Mouse (Mus musculus) thymus, postnatal 4 days (tissue): ENCODE measurements around the gene Ccdc15.
"Not testable (repeated sequence)": the region's sequence is repeated elsewhere in the genome, so short reads cannot be mapped to it uniquely, and the experiment has no call there.

Experiments used
- DNase-seq: peaks from one replicate; pipeline ENCODE4 v3.0.0; 2021

The Ccdc15 gene

DNA sequence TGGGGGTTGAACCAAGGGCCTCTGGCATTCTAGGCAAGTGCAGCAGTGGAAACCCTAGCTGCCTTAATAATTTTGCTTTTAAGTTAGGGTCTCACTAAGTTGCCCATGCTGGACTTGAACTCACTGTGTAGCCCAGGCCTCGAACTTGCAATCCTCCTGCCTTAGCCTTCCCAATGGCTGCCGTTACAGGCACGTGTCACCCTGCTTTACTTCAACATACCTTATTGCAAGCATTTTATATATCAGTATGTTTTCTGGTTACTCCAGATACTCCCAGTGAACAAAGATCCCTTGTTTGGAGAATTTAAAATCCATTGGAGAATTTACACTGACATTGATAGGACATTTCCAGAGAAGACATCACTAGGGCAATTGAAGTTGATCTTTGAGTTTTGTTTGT is 818 bp upstream of the Ccdc15 start:
- peak; percentile 17 for DNase-seq

DNA sequence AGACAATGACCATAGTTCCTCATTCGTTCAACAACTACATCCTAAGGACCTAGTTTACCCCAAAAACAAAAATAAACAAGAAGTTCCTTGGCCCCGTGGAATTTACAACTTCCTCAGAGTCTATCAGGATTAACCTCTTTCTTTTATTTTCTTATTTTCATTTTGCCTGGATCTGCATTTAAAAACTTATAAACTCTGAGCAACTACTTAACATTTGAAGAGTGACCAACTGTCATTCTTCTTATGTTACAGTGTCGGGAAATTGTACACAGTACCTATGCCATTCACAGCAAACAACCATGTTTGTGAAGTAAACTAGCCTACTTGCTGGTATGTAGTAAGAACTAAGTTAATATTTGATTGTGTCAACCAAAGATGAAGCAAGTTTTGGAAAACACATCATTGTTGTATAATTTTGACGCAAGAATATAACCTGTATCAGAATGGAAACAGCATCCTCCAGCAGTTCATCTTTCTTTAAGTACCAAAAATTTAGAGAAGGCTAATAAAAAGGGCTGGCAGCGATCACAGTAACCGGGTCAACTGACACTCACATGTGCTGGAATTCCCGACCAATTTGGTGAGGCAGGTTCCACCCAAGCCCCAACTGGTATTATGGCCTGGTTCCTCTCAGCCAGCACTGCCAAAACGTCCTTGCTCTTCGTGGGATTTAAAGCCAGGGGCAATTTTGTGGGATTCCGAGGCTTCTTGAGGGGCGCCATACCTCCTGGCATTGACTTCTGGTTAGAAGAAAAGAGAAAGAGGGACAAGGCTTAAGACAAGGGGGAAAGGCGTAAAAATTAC is 846 bp downstream of the Ccdc15 start:
- DNase-seq = peak; percentile 24

DNA sequence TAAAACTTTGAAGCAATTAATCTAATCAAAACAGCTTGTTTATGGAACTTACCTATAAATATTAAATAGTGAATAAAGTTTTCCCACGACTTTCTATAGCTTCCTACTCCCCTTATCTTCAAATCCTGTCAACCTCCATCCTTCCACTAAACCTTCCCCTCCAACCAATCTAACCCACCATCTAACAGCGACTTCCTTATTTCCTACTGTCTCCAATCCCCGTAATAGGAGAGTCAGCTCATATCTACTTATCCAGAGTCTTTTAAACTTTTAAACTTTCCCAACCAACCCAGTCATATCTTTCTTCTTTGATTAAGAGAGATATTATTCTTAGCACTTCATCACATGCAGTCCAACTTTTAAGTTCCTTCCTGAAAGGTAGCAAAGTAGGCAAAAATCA is 2.8 kb downstream of the Ccdc15 start:
- DNase-seq = no peak

DNA sequence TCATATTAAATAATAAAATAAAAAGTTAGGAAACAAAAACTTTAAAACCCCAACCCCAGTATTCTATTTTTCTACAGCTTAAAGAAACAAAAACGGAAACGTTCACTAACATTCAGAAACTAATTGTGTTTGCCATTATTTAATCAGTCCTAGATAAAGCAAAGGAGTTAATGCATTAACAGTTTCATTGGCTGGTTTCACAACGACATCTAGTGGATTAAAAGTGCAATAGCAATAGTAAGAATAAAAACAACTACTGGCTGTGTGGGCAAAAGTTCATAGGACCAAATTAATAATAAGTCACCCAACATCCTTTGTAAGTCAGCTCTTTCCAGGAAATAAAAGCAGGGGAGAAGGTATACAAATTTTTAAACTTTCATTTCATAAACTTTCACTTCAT is 18.8 kb downstream of the Ccdc15 start:
- no peak for DNase-seq

DNA sequence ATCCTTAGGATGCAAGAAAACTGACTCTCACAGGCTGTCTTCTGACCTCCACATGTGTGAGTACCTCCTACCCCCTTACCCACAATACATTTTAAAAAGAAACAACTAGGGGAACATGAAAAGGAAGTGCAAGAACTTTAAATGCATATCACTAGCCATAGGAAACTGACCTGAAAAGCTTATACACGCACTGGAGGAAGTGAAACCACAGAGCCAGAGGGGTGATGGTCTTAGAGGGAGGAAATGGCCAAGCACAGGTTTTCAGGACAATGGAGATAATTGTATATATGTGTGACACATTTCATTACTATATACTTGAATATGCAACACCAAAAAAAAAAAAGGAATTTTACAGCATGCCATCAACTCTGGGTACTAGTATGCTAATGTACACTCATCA is 46.5 kb downstream of the Ccdc15 start:
- DNase-seq = no peak

DNA sequence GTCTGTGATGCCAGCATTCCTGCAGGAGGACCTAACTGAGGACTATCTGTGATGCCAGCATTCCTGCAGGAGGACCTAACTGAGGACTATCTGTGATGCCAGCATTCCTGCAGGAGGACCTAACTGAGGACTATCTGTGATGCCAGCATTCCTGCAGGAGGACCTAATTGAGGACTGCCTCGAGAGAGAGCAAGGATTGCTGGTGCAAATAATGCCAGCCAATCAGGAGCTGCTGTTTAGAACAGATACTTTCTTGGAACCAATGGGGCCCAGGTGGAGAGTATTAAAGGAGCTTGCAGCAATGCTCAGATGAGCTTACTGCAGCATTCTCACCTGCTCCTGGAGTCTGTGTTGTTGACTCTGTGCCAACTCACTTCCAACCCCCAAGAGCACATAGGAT is 47.7 kb downstream of the Ccdc15 start:
- not testable (repeated sequence) for DNase-seq

DNA sequence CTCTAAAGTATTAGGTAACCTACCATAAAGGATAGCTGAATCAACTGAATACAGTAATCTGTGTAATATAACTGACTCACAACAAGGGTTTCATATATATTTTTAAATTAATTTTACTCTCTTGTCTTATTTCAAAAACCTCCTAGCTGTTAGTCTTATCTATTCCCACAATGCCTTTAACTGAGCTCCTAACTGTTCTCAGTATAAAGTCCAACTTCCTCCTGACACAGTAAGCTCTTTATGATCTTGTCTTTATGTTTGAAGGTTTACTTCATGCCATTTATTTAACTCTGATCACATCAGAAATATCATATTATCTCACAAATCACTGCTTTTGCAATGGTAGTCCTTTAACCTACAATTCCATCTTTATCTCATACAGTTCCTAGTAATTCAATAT is 52.6 kb downstream of the Ccdc15 start:
- no peak for DNase-seq

DNA sequence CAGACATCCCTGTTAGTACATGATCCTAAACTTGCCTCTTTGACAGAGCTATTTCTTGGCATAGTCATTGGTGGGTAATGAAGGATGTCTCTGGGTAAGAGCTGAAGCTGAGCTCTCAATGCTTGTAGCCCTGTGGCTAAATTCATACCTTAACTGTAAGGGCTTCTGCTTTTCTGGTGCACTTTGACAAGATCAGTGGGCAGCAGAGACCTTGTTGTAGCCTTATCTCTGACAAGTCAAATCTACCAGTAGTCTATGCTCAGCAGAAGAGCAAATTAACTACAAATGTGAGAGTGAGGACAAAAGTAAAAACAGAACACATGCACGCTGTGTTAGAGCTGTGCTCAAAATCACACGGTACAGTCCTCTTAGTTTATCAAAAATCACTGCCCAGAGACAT is 81.6 kb downstream of the Ccdc15 start:
- DNase-seq = no peak

DNA sequence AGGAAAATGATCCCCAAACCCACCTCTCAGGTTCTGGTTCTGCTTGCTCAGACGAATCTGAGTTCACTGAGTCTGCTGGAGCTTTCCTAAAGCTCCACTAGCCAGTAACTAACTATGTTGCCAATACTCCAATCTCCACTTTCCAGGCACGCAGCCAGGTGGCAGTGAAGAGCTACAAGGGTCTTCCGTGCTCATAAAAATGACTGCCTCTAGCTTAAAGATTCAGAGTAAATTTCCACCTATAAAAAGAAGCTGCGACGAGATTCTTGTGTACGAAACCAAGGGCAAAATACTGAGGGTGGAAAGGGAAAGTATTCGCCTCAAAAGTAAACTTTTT is 92.4 kb downstream of the Ccdc15 start:
- peak; percentile 84 for DNase-seq

DNA sequence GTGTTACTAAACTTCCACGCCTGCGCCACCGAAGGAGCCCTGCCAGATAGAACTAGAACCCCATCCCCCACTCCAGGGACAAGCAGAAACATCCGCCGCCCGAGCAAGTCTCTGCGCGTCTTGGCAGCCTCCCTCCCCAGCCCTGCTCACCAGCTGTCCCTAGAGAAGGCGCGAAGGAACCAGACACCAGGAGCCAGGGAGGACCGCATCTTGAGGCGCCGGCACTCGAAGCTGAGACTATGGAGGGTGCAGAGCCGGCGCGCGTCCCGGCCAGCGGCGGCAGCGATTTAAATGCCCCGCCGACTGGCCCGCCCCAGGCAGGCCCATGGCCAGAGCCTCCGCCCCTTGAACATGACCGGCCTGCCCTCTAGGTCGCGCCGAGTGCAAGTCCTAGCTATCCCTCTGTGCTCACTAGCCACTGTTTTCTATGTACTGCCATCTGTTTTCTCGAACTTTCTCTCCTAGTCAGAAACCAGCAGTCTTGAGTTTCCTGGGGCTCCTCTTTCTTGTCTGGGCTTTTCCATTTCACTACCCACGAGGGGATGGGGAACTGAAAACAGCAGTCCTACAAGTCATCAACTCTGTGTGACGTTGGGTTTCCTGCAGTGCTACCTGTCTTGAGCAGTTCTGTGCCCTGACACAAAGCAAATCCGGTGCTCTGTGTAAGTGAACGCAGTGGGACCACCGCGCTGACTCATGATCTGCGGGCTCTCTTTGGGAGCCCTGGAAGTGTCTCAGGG is 92.9 kb downstream of the Ccdc15 start, which contains the start of gene Slc37a2:
Gene Slc37a2, minus strand, starts transcription at position 590 of the 740 bp plus-strand sequence.
- DNase-seq = peak; percentile 81

DNA sequence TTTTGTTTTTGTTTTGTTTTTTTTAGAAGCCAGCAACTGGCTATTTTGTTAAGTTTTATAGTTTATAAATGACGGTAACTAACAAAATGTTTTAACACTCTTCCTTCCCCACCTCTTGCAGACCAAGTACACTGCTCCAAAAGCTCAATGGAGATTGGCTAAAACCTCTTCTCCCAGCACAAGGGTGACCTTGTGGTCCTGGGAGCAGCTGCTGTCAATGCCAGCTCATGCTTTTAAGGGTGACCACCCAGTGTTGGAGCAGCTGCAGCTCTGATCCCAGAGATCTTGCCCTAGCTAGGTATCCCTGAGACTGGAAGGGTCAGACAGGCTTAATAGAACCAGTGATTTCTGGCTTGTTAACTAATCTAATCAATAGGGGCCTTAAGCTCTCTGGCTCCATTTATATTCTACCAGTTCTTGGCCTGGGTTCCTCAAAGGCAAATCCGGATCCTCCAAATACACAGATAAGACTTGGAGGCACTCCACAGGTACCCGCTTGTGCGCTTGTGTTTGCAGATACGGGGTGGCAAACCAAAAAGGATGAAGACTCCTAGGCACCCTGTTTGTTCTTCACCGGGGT is 93.6 kb downstream of the Ccdc15 start:
- DNase-seq = no peak

DNA sequence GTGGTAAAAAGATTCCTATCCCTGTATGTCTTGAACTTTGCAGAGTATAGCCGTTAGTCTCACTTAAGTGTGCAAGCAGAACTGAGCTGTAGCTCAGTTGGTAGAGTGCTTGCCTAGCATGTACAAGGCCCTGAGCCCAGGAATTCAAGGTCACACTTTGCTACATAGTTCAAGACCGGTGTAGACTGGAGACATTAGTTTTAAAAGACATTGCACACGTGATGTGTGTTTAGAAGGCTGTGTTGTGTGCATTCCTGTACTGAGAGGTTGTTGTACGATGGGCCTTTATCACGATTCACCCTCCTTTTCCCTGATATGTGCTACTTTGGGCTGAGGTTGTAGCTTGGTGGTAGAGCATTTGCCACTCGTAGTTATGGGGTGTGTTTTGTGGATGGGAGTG is 97.6 kb downstream of the Ccdc15 start:
- DNase-seq = no peak

DNA sequence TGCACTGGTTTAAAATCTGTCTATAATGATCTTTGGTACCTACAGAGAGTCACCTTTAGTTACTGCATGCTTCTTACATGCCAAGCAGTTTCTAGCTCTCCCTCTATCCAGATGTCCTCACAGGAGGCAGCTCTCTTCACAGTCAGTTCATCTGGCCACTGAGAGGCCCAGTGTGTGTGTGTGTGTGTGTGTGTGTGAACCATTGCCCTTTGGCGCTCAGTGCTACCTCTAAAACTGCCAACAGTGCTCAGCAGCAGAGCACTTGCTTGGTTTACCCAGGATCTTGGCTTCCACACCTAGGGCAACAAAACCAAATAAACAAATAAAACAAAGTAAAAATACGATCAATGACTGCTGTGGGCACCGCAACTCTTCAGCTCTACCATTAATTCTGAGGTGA is 98.3 kb downstream of the Ccdc15 start:
- no peak for DNase-seq

DNA sequence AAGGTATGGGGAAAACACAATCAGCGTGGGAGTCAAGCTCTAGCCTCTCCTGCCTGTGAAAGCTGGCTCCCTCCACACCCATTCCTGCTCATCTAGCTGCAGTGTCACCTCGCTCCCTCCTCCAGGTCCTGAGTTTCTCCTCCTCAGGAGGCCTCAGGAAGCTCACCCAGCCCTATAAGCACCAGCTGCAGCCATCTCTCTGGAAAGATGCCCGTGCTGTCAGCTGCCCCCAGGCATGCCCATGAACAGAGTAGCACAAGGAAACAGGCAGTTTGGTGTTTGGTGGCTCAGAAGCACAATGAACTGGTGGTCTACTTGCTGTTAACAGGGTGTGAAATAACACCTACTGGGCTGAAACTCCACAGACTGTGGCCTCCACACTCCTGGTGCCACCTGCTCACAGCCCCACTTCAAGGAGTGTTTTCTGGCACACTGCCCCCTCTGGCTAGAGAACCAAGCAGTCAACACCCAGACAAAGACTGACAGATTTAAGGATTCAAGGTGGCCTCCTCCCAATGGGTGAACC is 99.8 kb downstream of the Ccdc15 start:
- peak; percentile 73 for DNase-seq

DNA sequence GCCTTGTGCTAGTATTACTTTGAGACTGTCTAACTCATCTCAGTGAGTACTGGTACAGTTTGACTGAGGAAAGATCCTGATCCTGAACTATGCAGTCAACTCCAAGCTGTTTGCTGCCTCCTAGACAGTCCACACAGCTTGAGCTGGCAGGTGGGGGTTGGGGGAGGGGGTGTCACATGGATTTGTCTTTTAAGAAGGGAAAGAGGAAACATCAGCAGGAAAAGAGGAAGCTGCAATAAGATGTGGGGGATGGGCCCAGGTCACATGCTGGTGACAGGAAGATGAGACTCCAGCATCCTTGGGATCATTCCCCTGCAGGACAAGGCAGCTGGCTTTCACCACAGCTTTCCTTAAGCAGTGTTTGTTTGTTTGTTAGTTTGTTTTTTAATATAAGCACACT is 100.8 kb downstream of the Ccdc15 start:
- peak; percentile 45 for DNase-seq

DNA sequence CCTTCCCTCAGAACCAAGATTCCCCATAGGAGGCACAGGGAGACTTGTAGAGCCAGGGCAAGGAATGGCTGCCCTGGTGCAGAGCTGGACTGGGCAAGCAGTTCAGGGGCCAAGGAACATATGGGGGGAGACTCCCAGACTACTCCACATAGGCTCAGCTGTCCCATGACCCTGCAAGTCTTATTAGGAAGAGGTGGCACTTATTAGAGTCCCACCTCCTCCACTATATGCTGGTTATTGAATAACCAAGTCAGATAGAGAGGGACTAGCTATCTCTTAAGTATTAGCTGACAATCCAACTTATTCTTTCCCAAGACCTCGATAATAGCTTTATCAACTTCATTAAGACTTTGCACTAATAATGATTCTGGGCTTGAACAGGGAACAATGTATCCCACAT is 102.4 kb downstream of the Ccdc15 start:
- DNase-seq = no peak

DNA sequence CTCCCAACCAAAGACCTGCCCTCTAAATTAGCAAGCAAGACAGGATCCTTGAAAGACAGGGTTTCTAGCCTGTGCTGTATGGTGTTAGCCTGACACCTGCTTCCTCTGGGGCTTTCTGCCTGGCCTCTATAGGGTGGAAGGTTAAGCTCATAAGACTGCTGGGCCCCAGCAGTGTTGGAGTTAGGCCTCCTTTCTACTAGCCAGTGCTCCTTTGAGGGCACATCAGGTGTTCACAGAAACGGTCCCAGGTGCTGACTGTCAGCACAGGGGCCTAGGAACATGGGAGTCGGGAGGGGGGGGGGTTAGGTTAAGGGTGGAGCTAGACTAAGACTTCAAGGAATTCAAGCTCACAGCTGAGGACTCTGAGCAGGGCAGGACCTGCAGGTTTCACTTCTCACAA is 102.8 kb downstream of the Ccdc15 start:
- DNase-seq = peak; percentile 51

DNA sequence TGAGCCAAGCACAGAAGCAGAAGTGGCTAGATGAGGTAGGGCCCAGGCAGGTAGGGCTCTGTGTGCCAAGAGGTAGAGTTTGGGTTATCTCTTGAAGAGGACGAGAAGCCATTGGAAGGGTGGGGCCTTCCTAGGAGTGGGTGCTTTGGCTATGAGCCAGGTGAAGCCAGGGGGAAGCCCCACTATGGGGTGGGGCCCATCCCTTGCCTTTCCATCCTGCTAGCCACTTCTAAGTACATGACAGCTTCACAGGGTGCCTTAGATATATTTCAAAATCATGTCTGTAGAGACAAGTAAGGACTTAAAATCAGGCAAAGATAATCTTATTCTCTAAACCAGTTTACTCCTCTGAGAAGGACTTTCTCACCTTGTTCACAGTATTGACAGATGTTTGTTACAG is 103.6 kb downstream of the Ccdc15 start:
- peak; percentile 36 for DNase-seq

DNA sequence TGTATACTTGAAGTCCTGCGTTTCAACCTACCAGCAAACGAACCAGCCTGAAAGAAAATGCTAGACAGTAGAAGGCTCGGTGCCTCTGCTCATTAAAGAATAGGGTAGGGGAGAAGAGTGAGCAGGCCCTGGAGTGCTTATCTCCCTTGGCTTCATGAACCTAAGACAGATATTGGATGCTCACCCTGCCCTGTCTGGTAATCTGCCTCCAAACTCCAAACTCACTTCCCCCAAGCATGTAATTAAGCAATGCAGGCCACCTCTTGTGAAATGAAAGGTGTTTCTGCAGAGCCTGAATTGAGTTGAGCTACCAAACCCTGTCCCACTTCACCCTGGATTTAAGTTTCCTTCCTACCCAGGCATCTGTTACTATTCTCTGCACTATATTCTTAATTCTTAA is 105.5 kb downstream of the Ccdc15 start:
- no peak for DNase-seq

DNA sequence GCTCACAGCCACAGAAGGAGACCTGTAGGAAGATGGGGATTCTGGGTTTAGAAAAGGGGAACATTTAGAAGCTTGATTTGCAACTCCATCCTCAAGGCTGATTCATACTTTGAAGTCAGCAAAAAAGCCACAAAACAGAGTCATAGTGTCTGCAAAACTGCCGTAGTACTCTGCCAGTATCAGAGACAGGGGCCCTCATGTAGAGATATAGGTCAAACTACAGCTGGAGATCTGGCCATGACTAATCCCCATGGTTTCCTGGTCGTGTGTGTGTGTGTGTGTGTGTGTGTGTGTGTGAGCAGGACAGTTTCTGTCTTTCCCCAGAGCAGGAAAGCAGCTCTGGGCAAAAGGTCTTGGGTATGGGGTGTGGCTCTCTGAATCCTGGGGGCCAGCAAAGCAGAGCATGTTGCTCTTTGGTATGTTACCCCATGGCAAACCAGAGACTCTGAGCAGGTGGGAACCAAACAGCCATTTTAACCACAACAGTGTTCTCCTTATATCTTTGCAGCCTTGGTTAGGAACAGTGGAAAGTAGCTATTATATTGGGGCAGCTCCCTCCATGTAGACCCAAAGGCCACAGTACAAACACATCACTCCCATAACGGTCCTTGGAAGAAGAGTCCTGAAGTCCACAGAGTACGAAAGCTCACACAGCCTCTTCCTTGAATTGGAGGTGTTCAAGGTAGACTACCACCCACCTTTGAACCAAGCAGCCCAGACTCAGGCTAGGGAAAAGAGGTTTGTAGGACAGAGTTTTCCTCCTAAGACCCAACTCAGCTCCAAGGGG is 112.1 kb downstream of the Ccdc15 start:
- peak; percentile 61 for DNase-seq

DNA sequence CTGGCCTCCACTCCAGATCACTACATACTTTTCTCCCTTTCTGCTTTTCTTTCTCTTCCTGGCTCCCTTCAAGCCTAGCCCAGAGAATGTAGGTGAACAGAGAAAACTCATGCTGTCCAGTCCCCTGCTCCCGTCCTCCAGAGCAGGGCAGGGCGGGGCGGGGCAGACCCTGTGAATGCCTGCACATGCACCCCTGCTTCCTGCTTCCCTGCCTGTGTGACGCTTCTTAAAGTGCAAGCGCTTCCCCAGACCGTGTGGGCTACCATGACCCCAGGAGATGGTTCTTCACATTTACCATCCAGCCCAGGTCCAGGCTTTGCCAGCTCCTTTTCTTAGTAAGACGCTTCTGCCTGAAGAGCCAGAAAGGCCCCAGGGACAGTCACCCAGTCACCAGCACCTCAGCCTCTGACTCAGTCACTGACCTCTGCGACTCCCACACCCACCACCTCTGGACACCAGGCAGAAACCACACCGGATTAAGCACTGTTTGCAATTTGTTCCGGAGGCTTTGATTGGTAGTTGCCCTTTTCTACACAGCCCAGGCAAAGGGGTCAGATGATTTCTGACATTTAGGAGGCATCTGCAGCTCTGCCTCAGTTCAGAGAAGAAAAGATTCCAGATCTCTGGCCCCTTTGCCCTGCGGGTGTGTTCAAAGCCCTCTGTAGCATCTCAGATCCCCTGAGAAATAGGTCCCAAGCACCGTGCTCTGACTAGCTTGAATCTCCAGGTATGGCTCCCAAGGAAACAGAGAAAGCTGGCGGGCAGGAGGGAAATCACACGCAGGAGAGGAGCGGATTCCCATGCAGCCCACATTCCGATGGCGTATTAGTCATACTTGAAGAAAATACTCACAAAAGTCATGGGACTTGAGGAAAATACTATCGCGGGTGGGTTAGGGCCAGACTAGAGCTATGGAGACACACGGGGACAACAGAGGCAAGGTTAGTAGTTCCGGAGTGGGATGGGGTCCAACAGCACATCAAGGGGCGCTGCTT is 115.7 kb downstream of the Ccdc15 start:
- DNase-seq = peak; percentile 55
